Mouse (Mus musculus) spleen, postnatal 4 days (tissue): ENCODE measurements around the gene Bok.
"Not testable (repeated sequence)": the region's sequence is repeated elsewhere in the genome, so short reads cannot be mapped to it uniquely, and the experiment has no call there.

Source experiments
- DNase-seq, 2 experiments: peaks; one replicate each; pipeline ENCODE4 v3.0.0; 2022; ENCODE audit warnings: low spot score in 2 of 2

The Bok gene

DNA sequence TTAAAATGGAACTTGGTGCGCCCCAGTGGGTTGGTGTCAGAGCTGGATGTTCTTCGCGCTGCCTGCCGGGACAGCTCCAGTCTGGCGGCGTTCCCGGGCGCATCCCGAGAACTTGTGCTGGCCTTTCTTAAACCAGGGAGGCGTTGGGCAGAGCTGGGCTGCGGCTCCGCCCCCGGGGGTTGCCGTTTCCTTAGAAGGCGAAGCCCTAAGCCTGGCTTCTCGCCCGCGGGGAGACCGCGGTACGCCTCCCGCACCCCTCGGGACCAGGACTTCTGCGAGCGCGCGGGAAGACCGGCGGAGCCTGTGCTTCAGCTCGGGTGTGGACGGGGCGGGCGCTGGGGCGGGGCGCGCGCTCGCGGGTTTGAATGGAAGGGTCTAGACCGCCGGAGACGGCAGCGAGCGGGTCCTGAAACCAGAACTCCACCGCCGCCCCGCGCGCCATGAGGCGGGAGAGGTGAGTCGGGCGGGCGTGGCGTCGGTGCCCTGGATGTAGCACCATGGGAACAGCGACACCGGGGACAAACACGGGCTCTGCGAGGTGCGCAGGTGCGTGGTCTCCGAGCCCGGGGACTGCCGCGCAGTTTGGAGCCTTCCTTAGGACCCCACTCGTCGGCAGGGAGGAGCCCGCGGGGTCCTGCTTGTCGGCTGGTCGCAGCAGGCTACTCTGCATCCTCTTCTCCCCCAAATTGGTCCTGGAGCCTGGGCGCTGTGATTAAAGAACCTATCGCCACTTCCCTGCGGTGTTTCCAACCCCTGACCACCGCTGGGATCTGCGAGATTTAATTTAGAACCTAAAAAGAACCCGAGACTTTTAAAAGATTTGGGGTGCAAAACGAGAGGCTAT, at the start of gene Bok:
Bok (plus strand) TSS at position 260 of the 844 bp plus-strand sequence.
- peak in 1 of 2 experiments; percentile 45 for DNase-seq

GRCm38 (mm10) chr1:93636211-93636897, 49.1 kb upstream of the Bok start:
- no peak for DNase-seq

DNA sequence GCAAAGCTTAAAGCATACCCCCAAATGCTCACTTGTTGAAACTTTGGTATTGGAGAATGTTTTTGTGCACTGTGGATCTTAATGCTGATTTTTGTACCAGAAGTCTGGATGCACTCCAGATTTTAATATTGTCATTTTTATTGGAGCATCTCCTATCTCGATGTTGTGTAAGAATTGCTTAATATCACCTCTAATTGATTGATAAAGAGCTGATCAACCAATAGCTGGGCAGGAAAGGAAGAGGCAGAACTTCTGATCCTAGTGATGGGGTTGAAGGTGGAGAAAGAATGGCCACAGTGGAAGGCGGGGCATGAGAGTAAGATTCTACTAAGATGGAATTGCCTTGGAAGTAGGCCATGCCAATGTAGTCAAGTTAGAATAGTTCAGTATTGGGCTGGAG, 43.5 kb upstream of the Bok start:
- DNase-seq: no peak

- no peak for DNase-seq
These were observed 42.8 kb upstream of the Bok start for GRCm38 (mm10) chr1:93642692-93643091.

DNA sequence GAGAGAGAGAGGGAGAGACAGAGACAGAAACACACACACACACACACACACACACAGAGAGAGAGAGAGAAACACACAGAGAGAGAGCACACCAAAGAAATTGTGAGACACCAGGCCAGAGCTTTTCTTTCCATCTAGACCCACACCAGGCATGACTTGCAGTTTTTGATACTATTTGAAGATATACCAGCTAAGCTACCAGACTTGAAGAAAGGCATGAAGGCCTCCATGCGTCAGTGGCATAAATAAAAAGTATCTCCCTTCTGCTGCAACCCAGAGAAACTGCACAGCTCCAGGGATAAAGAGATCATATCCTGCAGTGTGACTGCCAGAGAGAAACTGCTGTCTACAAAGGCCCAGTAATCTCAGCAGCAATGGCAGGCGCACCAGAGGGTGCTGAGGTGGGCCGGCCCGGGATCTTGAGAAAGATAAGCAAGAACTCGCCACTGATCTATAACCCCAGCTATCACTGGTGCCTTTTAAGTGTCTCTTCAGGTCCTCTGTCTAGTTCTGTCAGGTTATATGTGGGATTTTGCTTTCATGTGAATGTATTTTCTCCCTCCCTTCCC, 35.8 kb upstream of the Bok start:
- no peak for DNase-seq

- no peak for DNase-seq
These were observed 31.2 kb upstream of the Bok start for GRCm38 (mm10) chr1:93654275-93654674.

GRCm38 (mm10) chr1:93654798-93655197, 30.7 kb upstream of the Bok start:
- no peak for DNase-seq

DNA sequence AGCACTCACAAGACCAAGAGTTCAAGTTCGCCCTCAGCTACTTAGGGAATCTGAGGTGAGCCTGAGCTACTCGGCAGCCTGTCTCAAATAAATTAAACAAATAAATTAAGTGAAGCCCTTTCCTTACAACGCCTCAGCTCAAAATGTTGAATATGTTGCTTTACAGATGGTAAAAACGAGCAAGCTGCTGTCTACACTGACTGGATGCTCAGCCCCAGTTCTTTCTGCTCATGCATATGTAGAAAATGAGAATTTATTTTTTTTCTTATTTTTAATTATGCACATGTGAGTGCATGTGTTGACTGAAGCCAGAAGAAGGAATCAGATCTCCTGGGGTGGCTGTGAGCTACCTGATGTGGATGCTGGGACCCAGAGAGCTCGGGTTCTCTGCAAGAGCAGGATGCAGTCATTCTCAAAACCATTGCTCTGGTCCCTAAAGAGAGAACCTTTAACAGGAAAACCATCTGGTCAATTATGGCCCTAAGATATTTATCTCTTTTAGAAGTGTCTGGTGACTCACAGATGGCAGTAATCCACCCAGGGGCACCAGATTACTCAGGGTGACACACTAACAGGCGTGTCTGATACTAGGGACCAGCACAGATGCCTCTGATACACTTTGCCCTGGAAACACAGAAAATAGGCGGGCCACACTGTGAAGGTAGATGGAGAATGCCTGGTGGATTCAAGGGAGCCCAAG, 29.0 kb upstream of the Bok start:
- DNase-seq: no peak

DNA sequence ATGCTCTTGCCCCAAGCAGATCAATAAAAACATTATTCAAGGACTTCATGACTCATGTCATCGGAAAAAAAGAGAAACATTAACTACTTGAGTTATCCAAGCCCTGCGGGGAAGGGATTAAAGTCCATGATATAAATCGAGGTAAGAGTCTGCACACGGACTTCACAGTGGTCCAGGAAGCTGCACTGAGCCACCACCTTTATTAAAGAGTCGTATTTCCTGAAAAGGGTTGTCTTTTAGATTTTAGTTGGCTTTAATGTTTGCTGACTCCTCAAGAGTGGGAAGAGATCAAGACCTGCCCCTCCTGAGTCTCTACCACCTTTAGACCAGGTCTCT, 28.5 kb upstream of the Bok start:
- DNase-seq: no peak

DNA sequence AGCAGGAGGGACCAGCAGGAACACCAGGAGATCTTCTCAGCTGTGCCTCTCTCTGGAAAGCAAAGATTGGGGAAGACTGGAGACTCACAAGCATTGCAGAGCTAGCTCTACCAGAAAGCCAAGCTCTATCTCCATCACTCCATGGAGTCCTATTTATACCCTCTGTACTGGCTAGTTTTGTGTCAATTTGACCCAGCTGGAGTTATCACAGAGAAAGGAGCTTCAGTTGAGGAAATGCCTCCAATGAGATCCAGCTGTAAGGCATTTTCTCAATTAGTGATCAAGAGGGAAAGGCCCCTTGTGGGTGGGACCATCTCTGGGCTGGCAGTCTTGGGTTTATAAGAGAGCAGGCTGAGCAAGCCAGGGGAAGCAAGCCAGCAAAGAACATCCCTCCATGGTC, 26.9 kb upstream of the Bok start, which contains the start of gene Stk25:
Stk25 (minus strand) TSS at position 101 of the 400 bp plus-strand sequence.
- DNase-seq: not testable (repeated sequence)

DNA sequence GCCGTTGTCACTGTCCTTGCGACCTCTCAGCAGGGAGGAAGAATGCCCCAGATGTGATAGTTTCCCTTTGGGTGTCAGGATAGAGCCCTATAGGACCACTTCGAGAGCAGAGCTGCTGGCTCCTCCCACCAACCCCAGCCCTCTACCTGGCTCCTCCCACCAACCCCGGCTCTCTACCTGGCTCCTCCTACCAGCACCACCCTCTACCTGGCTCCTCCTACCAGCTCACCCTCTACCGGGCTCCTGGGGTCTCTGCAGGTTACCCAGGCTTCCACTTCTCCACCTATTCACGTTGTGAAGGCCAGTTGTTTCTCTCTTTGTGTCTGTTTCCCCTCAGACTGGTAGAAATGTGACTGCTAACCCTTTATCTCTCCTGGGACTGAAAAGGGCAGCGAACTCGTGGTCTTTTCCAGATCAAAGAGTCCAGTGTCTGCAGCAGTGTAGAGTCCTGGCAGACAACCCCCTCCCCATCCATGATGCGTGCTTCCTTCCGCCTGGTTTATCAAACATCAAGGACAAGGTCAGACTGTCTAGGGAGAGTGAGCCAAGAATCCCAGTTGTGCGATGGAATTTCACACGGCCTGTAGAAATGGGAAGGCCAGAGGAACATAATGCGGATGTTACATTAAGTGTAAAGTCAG, 17.6 kb upstream of the Bok start:
- peak in 1 of 2 experiments; percentile 45 for DNase-seq

- DNase-seq: peak; percentile 72 to 79
These were observed 16.5 kb upstream of the Bok start for GRCm38 (mm10) chr1:93668791-93669548.

DNA sequence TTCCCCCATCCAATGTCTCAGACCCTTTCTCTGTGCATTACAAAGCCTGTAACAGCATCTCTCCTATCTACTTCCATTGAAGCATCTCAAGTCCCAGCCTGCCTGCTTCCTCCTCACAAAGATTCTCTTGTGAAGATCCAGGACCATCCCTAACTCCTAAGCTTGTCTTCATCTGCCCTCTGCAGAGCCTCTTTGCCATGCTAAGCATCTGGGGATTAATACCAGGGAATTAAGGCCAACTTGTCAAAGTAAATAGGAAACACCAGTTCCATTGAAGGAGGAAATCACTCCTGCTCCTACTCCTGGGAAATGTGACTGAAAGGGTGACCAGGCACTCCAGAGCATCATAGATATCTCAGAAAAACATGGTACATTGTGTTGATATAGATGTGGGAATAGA, 15.5 kb upstream of the Bok start:
- DNase-seq: no peak

GRCm38 (mm10) chr1:93672682-93673081, 12.8 kb upstream of the Bok start:
- DNase-seq: no peak

- DNase-seq: no peak
These were observed 7.1 kb upstream of the Bok start for GRCm38 (mm10) chr1:93678386-93678785.

DNA sequence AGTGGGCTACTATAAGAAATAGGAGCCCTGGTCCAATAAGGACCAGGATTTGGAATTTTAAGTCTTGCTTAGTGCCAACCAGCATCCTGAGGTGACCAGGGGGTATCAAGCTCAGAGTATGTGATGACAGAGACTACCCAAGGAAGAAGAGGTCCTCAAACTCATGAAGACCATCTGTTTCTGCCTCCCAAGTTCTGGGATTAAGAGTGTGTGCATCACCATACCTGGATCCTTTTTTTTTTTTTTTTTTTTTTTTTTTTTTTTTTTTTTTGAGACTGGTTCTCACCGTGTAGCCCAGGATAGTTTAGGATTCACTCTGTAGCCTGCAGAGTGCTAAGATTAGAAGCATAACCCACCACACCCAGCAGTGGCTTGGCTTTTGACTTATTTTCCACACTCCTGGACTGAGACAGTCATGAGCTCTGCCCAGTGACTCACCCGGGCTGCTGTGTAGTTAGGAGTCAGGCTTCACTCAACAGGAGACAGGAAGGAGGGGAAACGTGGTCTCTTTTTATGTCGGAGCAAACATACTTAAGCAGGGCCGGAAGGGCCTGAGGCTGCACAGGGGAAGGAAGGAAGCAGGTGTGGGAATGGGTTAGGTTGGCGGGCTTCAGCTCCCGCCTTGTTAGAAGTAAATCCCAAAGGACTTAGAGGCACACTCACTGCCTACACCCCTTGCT, 5.4 kb upstream of the Bok start:
- no peak for DNase-seq

DNA sequence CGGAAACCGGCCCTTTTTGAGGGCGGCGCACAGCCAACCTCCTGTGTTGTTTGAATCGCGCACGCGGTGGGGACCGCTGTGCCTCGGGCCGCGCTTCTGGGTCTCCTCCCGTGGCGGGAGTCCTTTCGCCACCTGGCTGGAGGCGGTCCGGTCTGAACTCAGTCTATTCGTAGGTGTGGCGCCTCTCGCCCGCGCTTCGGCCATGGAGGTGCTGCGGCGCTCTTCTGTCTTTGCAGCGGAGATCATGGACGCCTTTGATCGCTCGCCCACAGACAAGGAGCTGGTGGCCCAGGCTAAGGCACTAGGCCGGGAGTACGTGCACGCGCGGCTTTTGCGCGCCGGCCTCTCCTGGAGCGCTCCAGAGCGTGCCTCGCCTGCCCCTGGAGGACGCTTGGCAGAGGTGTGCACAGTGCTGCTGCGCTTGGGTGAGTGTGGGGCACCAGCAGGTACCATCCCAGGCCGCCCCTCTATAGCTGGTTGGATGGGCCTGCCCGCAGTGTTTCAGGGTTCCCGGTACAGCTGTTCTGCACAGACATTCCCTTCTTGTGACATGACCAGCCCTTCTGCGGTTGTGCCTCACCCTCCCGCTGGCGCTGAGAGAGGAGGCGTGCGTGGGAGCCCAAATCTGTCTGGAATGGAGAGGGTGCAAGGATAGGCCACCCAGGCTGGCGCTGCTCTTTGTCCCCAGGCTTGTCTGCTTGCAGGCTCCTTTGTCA, 943 bp downstream of the Bok start:
- DNase-seq: no peak

- no peak for DNase-seq
These were observed 1.5 kb downstream of the Bok start for GRCm38 (mm10) chr1:93686961-93687320.

DNA sequence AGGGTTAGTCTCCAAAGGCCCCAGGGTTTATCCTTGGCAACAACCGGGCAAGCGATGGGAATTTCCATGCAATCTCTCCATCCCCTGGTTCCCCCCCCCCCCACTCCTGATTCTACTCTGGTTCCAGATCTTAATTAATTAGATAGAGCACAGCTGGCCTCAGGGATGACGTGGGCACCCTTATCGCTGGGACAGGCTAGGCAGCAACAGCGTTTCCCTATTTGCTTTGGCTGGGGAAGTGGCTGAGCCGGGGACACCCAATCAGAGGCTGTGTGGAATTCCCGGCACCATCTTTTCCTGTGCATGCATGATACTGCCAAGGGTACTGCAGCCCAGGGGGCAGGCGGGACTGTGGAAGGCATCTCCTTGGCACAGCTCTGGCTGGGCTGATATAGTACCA, 2.7 kb downstream of the Bok start:
- no peak for DNase-seq
